Mouse (Mus musculus): ENCODE measurements around the gene Leap2.
A peak's percentile ranks its signal among the peaks of the same experiment; 100 is the strongest.

DNA sequence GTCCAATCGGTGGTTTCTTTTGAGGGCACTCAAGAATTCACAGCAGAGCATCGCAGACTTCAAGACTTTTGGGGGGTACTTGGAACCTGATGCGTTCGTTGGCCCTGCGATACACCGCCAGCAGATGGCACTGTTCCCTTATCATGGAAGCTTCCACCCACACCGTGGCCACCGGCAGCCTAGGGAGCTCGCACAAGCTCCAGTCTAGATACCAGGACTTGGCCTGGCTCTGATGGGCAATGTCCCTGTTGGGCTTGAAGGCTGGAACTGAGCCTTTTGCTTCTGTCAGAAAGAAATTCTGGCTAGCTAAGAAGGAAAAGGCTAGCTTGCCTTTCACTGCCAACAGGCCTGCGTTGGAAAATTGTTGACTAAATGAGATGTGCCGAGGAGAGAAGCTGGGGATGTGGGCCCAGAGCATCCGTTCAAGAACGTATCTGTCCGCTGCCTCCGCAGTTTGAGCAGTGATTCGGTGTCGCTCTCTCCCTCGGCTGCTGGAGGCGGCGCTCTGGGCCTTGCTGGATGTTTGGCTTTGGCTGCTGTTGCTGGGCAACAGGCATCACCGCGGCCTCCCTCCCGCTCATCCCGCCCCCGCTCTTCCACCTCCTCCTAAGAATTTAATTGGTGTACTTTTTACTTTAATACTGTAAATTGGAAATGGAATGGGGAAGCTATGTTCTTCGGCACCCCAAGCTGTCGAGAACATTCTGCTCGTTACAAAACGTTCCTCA lies 47.2 kb upstream of the Leap2 start, which contains the start of gene Gm9837:
- TF ChIP-seq CTCF (IDR thresholded peaks at IDR 0.05; ENCODE audit: insufficient read depth, low read length) (peak; percentile 97), POLR2A (IDR thresholded peaks at IDR 0.05; ENCODE audit: borderline replicate concordance, extremely low read depth, low read depth, low read length) (no peak)
